Mouse (Mus musculus) lung, postnatal 36 days (tissue): ENCODE results near the gene Dcps.

Experiments used
- DNase-seq: peaks from one replicate; pipeline ENCODE4 v3.0.0; 2022; ENCODE audit warnings: mixed read lengths

The Dcps gene

DNA sequence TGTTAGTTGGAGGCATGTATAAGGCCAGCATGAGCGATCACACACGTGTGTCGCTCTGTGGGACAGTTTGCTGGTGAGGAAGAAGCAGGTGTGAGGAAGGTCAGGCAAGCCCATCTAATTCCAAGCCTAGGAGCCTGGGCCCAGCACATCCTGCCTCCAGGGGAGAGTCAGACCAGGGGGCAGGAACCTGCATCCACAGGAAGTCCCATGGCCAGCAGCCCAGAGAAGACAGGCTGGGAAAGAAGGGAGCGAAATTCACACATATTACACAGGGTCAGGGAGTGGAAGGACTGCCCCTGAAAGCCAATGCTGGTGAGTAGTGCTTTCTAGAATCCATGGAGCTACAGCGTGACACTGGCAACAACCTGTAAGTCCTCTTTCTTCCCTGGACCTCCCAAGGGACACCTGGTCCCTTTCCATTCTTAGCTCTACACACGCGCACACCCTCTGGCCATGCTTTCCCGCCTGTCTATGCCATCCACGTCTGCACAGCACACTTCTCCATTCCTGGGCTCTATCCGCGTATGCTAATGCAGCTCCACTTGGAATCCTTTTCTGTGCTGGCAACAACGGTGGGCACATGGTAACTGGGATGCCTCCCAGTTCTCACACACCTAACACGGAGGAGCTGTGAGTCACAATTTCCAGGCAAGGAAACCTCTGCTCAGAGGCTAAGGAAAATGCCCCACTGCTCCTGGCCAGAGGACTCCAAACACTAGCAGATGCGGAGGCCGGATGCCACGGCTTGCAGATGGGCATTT is 44.0 kb downstream of the Dcps start:
- no peak for DNase-seq

- DNase-seq, result peak; percentile 61
Measured at GRCm38 (mm10) chr9:35128995-35129418, 46.9 kb downstream of the Dcps start.

DNA sequence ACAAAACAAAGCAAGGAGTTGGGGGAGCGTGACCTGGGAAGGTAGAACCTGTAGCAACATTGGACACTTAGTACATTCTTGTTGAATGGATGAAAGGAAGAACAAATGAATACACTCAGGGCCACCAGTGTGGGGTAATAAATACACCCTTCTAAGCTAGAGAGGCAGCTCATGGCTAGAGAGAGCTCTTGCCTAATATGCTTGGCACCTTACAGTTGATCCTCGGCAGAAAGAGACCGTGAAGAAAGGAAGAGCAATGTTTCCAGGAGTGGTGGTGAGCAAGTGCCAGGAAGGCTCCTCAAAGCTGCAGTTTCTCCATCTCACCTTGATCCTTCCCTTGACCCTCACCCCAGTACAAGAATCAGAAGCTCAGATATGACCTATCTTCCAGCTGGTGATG is 47.3 kb downstream of the Dcps start:
- DNase-seq, result peak; percentile 49

- no peak for DNase-seq
Measured at GRCm38 (mm10) chr9:35127561-35127960, 48.3 kb downstream of the Dcps start.

DNA sequence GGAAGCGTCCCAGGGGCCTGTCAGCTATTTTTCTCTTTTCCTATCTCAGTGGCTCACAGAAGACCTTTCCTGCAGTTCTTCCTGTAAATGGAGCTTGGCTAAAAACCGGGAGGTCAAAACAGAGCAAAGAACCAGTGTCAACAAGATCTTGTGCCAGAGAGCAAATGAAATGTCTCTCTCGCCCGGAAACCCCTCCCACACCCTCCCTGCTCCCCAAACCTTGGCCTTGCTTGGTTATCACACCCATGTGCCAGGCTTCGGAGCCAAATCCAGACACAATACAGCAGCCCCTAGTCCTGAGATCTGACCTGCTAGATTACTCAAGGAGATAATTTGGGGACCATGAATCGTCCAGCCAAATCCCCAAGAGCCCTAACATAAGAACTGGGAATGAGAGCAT is 48.7 kb downstream of the Dcps start:
- peak; percentile 84 for DNase-seq

DNA sequence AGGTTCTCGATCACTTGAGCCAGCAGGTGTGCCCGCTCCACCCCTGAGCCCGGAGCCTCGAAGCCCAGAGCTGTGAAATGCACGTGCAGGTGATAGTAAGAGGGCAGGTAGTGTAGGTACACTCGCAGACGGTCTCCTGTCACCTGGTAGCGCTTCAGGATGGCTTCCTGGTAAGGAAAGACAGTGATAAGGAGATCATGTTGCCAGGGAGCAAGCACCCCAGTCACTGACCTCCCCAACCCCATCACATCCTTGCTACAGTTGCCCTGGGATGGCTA is 51.2 kb downstream of the Dcps start:
- no peak for DNase-seq

- peak; percentile 82 for DNase-seq
Measured at GRCm38 (mm10) chr9:35123804-35124677, 51.8 kb downstream of the Dcps start.

DNA sequence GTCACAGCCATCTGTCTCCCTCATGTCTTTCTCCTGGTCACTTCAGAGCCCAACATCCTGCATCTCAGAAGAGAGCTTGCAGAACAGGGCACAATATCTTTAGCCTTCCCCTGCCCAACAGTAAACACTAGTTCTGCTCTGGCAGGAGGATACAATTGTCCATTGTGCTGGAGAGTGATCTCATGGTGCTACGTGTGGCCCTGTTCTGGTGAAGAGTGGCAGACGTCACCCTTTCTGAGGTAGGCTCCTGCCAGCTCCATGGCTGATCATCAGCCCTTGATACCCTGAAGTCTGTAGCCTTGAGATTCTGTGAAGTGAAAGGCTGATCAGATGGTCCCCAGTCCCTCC is 52.4 kb downstream of the Dcps start:
- peak; percentile 74 for DNase-seq

GRCm38 (mm10) chr9:35122551-35123266 is 53.2 kb downstream of the Dcps start:
- no peak for DNase-seq

DNA sequence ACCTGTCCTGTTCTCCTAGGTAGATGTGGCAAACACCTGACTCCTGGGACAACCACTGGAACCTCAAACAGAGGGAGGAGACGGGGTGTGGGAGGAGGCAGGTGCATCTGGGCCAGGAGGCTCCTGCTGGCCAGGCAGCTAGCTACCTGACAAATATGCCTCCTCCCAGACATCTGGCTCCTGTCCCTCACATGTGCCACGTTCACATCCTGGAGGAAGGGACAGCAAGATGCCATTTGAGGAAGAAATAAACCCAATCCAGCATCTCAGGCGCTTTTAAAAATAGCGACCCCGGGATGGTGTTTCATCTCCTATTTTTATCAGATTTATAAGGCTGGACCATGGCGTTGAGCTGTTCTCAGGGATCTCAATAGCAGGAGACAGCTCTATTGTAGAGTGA is 56.7 kb downstream of the Dcps start, which contains the start of gene St3gal4:
St3gal4 (minus strand) TSS at position 101 of the 400 bp plus-strand sequence.
- DNase-seq, result no peak

- DNase-seq, result no peak
Measured at GRCm38 (mm10) chr9:35118563-35118962, 57.3 kb downstream of the Dcps start.

DNA sequence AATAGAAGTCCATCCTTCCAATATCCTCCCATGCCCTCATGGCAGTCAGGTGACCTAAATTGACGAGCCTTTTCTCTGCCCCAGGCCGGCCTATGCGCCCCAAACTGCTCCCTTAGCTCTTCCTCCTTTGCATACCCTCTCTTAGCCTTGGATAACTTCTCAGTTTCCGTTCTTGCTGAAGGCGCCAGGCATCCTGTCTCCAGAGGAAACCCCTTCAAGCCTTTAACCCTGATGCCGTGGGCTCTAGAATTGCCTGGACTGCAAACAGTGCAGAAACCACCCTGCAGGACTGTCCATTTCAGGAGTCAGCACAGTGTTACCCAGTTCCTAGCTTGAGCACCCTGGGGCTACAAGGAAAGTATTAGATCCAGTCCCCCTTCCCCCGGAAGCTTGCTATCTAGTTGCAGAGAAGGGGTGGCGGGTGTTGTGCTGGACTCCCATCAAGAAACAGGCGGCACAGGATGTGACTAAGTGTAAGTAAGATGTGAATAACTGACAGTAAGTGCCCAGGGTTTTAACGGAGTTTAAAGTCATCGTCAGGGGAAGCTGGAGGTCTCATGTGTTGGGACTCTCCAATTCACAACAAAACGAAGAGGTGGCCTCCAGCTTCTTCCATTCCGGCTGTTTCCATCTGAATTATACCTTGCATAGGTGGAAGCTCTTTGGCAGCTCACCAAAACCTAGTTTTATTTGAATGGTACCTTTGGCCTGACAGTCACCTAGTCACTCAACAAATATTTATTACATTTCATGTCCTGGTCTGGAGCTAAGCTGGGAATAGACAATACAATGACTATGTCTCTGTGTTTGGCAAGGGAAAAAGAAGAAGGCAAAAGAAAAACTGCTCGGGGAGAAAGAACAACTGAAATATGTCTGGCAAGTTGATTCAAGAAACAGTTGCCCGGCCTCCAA is 58.2 kb downstream of the Dcps start:
- peak; percentile 80 for DNase-seq

- peak; percentile 86 for DNase-seq
Measured at GRCm38 (mm10) chr9:35116391-35117381, 59.2 kb downstream of the Dcps start.

GRCm38 (mm10) chr9:35115804-35116203 is 60.1 kb downstream of the Dcps start:
- DNase-seq, result no peak

- no peak for DNase-seq
Measured at GRCm38 (mm10) chr9:35115299-35115698, 60.6 kb downstream of the Dcps start.

DNA sequence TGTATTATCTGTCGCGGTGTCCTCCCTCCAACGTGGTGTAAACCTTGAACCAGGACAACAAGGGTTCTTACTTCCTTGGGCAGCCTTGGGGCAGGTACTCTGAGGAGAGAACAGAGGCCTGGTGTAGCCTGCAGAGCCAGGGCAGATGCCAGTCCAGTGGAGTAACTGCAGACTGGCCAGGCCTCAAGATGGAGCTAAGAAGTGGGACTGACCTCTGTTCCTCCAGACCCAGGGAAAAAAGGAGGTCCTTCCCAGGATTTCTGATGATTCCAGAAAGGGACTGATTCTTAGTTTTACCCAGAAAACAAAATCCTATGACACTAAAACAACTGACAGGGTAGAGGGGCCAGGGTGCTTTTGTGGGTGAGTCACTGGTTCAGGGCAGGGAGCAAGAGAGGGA is 61.6 kb downstream of the Dcps start:
- DNase-seq, result no peak

GRCm38 (mm10) chr9:35111941-35112595 is 63.8 kb downstream of the Dcps start:
- DNase-seq, result peak; percentile 62

- no peak for DNase-seq
Measured at GRCm38 (mm10) chr9:35111446-35111845, 64.4 kb downstream of the Dcps start.

- DNase-seq, result no peak
Measured at GRCm38 (mm10) chr9:35110567-35110966, 65.3 kb downstream of the Dcps start.

GRCm38 (mm10) chr9:35110051-35110450 is 65.8 kb downstream of the Dcps start:
- DNase-seq, result no peak

DNA sequence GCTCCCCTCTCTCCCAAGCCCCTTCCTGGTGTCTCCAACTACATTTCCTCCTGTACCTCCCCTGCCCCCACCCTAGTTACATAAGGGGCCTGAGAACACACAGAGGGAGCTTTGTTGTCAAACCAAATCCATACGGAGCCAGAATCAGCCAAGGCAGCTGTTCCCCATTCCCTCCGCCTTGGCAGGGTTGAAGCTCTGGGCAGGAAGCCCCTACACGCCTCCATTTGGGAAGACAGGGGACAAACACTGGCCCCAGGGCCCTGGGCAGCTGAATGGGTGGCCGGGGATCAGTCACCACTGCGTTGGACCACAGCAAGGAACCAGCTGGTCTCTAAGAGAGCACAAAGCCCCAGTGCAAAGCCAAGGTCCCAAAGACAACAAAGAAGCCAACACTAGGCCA is 66.9 kb downstream of the Dcps start:
- DNase-seq, result peak; percentile 73
